Mouse (Mus musculus): ENCODE measurements around the gene Caml.
"Not testable (repeated sequence)": the region's sequence is repeated elsewhere in the genome, so short reads cannot be mapped to it uniquely, and the experiment has no call there.

Gene Caml

DNA sequence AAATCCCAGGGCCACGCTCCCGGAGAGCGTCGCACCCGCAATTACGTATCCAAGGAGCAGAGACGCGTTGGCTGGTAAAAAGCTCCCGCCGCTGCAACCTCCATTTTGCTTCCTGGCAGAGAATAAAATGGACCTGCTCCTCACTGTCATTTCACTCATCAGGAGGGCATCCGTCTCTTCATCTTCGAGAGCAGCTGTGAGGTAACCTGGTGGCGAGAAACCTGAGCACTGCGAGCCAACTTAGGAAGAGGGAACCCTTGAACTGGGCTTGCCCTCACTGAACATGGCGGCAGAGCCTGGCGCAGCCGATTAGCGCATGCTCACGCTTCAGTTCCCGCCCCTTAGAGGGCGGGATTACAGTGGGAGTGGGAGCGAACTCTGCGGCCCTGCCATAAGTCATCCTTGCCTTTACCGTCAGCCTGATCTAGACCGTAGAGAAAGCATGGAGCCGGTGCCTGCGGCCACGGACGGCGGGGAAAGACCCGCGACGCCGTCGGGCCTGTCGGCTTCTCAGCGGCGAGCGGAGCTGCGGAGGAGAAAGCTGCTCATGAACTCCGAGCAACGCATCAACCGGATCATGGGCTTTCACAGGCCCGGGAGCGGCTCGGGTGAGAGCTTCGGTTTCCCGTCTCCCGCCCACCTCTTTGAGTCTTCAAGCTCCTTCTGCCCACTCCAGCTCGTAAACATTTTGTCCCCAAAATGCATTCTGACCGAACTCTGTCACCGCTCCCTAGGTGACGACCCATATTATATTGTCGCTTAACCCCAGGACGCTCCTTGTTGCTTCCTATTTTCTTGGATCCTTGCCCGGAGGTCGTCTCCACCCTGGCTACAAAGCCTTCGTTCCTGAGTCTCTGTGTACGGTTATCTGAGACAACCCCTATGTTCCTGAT is at the start of gene Caml:
Gene Caml, plus strand, starts transcription at position 357 of the 893 bp plus-strand sequence.
- DNase-seq (ENCODE audit: low spot score): peak; percentile 93

GRCm38 (mm10) chr13:55573432-55573831 is 49.4 kb upstream of the Caml start, which contains the start of gene Tmed9:
Tmed9 (plus strand) TSS chr13:55573732.
- DNase-seq (ENCODE audit: low spot score): no peak

GRCm38 (mm10) chr13:55574321-55574720 is 48.5 kb upstream of the Caml start:
- no peak for DNase-seq (ENCODE audit: low spot score)

GRCm38 (mm10) chr13:55575932-55576331 is 46.9 kb upstream of the Caml start:
- no peak for DNase-seq (ENCODE audit: low spot score)

DNA sequence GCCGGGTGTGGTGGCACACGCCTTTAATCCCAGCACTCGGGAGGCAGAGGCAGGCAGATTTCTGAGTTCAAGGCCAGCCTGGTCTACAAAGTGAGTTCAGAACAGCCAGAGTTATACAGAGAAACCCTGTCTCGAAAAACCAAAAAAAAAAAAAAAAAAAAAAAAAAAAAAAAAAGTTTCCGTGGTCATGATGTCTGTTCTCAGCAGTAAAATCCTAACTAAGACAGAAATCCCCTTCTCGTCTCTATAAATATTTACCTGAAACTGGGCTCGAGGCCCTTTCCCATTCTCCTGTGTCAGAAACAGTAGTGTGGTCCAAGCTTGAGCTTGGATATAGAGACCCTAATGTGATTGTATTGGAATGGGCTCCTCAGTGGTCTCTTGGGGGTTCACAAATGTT is 45.9 kb upstream of the Caml start:
- not testable (repeated sequence) for DNase-seq (ENCODE audit: low spot score)

- no peak for DNase-seq (ENCODE audit: low spot score)
Measured at GRCm38 (mm10) chr13:55578086-55578485, 44.7 kb upstream of the Caml start.

DNA sequence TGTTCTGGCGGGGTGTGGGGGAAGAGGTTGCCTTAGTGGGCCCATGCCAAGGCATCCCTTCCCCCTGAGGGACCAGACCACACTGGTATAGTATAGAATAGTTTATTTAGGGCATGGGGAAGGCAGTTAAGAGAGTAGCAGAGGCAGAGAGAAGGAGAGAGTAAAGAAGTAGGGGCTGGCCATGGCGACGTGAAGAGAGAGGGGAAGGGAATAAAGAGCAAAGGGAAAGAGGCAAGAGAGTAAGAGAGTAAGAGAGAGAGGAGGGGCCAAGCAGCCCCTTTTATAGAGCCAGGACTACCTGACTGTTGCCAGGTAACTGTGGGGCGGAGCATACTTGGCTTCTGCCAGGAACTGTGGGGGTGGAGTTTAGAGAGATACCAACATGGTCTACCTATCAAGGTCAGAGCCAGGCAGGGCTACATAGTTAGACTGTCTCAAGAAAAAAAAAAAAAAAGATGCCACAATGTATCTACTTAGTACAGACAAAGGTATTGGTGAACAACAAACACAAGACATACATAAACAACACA is 30.8 kb upstream of the Caml start:
- DNase-seq (ENCODE audit: low spot score): no peak

DNA sequence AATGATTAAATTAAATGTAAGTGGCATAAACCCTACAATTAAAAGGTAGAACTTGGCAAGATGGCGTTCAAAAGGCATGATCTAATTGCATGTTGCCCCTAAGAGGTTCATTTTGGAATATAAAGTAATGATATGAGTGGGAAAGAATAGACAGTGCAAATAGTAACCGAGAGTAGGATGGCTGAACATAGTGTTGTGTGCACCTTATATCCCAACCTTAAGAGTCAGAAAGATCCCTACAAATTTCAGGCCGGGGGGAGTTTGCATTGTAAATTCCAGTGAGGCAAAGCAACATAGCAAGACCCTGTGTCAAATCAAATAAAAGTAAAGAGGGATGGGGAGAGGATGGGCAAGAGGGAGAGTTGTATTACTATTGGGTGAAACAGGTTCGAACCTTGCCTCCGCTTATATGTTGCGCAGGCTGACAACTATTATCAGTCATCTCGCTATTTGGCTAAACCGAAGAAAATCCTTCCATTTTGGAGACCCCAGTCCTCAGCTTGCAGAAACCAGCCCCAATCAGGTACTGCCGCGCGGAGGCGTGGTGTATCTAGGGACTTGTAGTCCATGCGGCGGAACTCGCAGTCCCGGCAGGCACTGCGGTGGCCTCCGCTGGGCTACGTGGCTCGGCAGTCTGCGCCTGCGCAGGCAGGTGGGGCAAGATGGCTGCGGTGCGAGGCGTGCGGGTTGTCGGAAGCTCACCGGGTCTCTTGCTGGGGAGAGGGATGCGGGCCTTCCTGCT is 30.1 kb upstream of the Caml start:
- peak; percentile 90 for DNase-seq (ENCODE audit: low spot score)

DNA sequence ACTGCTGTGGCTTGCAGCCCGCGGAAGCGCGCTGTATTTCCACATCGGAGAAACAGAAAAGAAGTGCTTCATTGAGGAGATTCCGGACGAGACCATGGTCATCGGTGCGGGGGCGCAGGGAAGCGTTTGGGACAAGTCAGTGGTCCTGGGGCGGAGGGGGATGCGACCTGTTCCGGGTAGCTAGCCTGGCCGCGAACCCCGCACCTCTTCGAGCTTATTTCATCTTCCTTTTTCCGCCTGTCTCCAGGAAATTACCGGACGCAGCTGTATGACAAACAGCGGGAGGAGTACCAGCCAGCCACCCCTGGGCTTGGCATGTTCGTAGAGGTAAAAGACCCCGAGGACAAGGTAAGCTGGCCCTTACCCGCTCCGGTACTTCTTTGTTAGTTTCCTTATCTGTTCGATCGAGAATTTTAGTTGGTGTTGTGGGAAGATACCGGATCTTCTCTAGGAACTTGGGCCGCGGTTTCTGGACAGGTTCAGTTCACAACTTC is 29.5 kb upstream of the Caml start:
- DNase-seq (ENCODE audit: low spot score): no peak

DNA sequence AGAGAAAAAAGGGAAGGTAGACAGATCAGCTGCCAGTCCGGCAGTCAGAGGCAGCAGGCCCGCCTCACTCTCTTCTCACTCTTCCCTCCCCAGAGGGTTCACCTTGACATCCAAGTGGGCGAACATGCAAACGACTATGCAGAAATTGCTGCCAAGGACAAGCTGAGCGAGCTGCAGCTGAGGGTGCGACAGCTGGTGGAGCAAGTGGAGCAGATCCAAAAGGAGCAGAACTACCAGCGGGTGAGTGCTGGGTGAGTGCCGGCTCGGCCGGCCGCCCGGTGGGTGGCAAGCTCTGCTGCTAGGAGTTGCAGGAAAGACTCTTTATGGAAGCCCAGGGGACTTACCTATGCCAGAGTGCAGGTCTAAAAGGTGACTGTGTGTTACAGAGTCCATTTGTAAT is 27.4 kb upstream of the Caml start:
- no peak for DNase-seq (ENCODE audit: low spot score)

DNA sequence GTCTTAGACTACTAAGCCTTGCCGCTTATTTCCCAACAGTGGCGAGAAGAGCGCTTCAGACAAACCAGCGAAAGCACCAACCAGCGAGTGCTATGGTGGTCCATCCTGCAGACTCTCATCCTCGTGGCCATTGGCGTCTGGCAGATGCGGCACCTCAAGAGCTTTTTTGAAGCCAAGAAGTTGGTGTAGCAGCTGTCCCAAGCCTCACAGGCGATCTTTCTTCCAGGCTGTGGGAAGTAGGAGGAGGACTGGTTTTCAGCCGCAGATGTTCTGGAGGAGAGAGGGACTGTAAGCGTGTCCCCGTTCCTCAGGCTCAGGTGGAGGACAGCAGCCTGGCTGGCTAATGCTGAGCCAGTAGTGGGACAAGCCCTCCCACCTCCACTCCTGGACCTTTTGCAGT is 26.0 kb upstream of the Caml start:
- no peak for DNase-seq (ENCODE audit: low spot score)

DNA sequence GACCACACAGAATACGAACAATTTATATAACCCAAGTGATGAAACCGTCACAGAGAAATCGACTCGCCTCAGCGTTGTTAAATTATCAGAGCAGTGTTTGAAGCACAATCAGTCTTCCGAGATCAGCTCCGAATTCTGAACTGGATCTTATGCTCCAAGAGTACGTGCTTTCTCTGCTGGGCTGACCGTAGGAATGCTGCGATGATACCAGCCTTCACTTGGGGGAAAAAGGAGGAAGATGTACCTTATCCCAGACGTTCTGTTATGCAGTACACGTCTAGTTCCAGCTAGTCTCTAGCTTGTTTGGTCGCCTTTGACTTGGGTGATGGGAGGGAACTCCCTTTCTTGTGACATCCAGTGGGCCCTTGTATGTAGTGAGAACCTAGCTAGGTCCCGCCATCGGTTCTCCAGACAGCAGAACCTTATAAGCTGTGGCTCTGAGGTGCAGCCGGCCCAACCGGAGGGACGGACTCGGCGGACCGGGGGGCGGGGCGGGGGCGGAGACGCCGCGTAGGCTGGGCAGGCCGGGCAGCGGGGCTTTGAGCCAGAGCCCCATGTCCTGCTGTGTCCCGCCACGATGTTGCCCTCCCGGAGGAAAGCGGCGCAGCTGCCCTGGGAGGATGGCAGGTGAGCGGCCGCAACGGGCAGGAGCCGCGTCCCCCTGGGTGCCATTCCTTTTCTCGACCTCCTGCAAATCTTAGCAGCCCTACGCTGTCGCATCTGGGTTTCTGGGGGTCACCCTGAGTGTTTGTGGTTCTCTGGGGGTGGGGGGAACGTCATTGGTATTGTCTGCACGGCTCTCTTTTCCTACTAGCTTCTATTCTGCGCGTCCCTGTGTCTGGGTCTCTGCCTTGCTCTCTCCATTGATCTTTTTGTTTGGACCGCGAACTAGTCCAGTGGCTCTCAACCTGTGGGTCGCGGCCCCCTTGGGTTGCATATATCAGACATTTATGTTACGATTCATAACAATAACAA is 23.0 kb upstream of the Caml start, which contains the start of gene B4galt7:
Gene B4galt7, plus strand, starts transcription at position 331 of the 975 bp plus-strand sequence.
- DNase-seq (ENCODE audit: low spot score): peak; percentile 77

GRCm38 (mm10) chr13:55600657-55601056 is 22.1 kb upstream of the Caml start:
- peak; percentile 24 for DNase-seq (ENCODE audit: low spot score)

DNA sequence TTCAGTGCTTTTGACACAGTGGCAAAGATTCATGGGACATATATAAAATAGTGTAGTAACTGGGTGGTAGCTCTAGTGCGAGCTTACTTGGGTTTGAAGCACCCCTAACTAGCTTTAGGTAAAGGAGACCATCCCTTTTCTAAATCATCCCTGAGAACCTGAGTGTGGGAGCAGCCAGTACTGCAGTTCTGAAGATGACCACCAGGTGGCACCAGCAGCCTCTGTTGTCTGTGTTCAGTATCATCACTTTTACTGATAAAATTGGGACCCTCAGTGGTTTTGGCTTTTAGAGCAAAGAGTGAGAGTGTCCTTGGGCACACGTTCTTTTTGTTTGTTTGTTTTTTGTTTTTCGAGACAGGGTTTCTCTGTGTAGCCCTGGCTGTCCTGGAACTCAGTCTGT is 21.2 kb upstream of the Caml start:
- peak; percentile 77 for DNase-seq (ENCODE audit: low spot score)

GRCm38 (mm10) chr13:55604606-55605005 is 18.2 kb upstream of the Caml start:
- no peak for DNase-seq (ENCODE audit: low spot score)

- DNase-seq (ENCODE audit: low spot score): no peak
Measured at GRCm38 (mm10) chr13:55606899-55607623, 15.7 kb upstream of the Caml start.

GRCm38 (mm10) chr13:55607624-55608006 is 15.2 kb upstream of the Caml start:
- no peak for DNase-seq (ENCODE audit: low spot score)

DNA sequence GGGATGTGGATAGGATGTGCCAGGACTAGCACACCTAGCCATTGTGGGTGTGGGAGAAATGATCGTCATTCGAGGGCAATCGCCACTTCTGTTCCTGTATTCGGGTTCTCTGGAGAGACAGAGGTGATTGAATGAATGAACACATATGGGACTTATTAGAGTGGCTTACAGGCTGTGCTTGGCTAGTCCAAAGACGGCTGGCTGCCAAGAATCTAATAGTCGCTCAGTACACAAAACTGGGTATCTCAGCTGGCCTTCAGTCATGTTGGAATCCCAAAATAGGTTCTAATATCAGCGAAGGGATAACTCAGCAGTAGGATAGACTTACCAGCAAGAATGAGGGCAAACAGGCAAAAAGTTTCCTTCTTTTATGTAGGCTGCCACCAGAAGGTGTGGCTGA is 10.8 kb upstream of the Caml start:
- peak; percentile 26 for DNase-seq (ENCODE audit: low spot score)

DNA sequence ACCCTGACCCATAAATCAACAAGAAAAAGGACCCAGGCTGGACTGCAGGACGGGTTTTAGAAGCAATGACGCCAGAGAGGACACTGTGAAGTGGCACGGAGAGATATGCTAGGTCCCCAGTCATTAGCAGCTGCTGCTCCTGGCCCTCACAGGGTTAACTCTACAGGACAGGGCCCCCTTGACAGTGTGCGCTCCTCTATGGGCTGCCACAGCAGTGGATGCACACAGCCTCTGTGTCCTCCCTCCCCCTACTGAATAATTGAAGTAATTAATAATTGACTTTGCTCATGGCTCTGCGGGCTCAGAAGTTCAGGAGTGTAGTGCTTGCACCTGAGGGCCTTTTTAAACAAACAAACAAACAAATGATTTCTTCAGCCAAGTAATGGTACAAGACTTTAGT is 9.3 kb upstream of the Caml start:
- no peak for DNase-seq (ENCODE audit: low spot score)

GRCm38 (mm10) chr13:55619328-55619727 is 3.5 kb upstream of the Caml start:
- DNase-seq (ENCODE audit: low spot score): no peak

DNA sequence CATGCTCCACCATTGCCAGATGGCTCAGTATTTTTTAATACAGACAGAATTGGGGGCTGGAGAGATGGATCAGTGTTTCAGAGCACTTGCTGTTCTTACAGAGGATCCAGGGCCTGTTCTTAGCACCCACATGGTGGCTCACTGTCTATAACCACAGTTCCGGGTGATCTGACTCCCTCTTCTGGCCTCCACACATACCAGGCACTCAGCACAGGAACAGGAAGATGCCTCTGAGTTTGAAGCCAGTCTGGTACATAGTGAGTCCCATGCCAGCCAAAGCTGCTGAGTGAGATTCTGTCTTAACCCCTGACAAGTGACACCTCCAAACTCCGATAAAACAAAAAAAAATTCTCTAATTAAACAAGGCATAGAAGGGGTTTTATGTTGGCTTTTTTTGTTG is 2.5 kb upstream of the Caml start:
- DNase-seq (ENCODE audit: low spot score): no peak

Data from adipocyte (in vitro differentiated cells).